Mouse (Mus musculus) G1E (cell line): ENCODE data around the gene Sae1.

Source experiments
- CTCF ChIP-seq: IDR thresholded peaks from 2 replicates; pipeline ENCODE4 v1.5.1; 2012; ENCODE audit warnings: low read depth, low read length, inconsistent platforms, mixed read lengths
- GATA2 ChIP-seq: IDR thresholded peaks from 2 replicates; pipeline ENCODE4 v1.6.1; 2012; ENCODE audit warnings: low read depth, low read length, inconsistent platforms, borderline replicate concordance
- POLR2AphosphoS5 ChIP-seq: IDR thresholded peaks from 2 replicates; pipeline ENCODE4 v1.6.1; 2012; ENCODE audit warnings: low read depth, low read length, inconsistent platforms; ENCODE audit not compliant: insufficient replicate concordance
- TAL1 ChIP-seq: conservative IDR thresholded peaks from 2 replicates; pipeline ENCODE4 v1.6.1; 2012; ENCODE audit warnings: low read depth, low read length, inconsistent platforms, mixed read lengths

GRCm38 (mm10) chr7:16374989-16375388 lies 12.6 kb downstream of the Sae1 start:
- TF ChIP-seq TAL1 (no peak), CTCF (no peak), GATA2 (no peak), POLR2AphosphoS5 (no peak)
